Mouse (Mus musculus) cerebral cortex, adult 2 months (tissue): ENCODE data around the gene Dctn3.

Experiments
- WGBS: fragments of 180-500 bp; shearing (Covaris S2); methylation state at CpG from one replicate; pipeline ENCODE4 v1.1.7; 2018; 5-methylcytosine and 5-hydroxymethylcytosine counted together

The Dctn3 gene

DNA sequence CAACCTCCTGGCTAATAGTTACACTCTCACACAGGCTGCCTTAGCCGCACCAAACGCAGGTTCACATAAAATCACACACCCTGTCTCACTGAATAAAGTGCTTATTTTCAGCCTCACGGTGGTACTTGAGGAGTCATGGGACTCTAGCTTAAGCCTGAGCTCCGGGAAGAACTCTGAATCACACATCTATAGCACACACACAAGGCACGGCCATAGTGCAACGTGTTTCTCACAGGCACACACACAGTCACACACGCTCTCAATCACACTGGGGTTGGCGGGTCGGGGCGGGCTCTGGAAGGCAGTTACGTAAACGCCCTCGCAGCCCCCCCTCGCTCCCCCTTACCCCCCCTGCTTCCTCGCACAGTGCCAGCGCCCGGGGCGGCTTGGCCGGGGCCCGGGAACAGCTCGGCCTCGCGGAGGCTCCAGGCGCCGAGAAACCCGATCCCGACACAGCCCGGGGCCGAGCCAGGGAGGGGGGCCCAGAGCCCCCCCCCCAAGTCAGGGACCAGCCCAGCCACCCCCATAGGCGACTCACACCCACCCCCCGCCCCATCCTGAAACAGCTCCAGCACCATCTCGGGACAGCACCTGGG is 24.5 kb downstream of the Dctn3 start:
- 12% methylated on average over 24 of the region's 32 CpGs for WGBS

DNA sequence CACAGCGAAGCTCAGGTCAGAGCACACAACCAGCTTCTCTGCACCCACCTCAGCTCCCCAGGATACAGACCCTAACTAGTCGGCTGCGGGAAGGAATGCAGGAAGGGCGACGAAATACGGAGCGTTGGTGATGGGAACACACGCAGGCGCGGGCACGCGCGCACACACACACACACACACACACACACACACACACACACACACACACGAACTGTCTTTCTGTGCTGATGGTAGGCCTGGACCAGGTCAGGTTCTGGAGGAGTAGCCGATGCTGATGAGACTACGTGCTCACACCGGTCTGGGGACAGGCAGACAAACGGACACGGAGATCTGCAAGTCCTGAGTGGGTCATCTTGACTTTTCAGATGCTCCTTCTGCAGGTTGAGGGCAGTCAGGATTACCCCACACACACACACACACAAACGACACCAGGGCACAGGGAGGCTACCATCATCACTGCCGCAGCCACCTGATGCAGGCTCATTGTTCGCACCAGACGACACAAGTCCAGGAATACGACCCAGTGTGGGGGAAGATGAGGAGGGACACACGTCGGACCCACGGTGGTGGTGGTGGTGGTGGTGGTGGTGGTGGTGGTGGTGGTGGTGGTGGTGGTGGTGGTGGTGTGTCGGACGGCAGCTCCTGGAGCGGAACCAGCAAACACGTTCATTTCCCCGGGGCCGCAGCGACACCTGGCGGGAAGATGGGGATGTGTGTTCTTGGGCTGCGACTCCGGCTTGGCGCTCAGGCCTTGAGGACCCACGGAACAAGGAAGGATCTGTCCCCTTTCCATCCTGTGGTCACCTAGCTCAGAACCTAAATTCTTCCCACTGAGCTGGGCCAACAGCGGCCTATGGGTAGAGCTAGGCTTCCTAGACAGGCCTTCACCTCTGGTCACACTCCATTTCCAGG is 25.8 kb downstream of the Dctn3 start, which contains the start of gene Cntfr:
Gene Cntfr (minus strand): TSS at position 160 of the 912 bp plus-strand sequence.
- WGBS = 23% methylated on average over 35 of the region's 40 CpGs

DNA sequence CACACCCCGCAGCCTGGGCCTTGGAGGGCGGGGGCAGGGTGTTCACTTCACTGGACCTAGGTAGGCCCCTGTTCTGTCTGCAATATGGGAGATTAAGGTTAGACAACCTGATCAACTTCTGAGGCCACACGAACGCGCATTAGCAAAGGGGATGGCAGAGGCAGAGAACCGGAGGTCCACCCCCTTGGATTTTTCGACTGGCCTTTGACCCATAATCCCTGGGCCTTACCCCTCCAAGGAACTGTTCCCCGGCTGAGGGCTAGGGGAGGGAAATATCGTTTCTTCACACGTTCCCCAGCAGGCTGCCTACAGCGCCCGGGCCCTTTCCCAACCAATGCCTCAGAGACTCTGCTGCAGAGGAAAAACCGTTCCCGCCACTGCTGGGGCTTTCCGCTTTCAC is 26.5 kb downstream of the Dctn3 start:
- 42% methylated on average over 14 of the region's 15 CpGs for WGBS

DNA sequence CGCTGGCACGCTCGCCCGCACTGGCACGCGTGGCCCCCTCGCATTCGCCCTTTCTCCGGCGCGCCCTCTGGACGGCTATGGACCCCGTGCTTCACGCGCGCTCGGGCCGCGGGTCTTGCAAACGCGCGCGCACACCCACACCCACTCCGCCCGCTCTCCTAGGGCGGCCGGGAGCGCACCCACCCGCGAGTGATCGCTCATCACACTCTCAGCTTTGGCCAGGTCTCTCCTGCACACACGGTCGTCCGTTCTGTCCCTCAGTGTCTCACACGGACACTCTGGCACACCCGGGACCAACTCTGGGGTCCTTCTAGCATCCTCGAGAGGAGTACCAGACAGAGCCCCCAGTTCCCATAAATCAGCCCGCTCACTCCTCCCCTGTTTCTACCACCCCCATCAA is 27.2 kb downstream of the Dctn3 start:
- 8% methylated on average over 21 of the region's 38 CpGs for WGBS

DNA sequence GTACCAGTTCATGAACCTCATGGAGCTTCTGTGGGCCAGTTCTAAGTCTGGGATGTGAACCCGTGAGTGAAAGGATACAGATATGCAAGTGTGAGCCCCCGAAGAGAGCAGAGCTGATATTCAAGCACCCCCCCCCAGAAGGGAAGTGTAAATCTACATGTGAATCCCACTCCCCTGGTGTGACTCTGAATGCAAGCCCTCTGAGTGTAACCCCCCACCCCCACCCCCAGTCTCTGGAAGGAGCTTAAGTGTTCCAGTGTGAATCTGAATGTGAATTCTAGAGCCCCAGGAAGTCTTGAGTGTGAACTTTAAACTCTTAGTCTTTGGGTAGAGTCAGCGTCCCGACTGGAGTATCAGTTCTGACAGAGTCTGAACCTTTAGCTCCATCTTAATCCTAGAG is 29.5 kb downstream of the Dctn3 start:
- WGBS = 37% methylated on average over 4 of the region's 4 CpGs

DNA sequence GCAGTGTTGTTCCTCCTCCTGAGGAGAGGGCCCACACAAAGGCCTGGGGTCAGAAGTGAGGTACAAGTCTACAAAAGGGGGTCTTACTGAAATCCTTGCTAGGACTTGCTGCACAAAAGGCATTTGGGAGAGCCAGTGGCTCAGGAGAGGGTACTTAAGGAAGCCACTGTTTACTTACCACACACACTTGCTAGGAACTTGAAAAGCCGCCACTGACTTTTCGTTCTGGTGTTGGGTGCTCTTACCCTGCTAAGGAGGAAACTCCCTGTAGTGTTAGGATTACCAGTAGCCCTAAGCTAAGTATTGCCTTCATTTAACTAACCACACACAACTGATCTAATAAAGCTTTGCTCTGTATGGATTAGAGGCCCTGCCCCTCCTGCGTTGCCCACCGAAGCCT is 33.0 kb downstream of the Dctn3 start:
- no CpG with 5 or more reads among the region's 4 CpGs for WGBS

DNA sequence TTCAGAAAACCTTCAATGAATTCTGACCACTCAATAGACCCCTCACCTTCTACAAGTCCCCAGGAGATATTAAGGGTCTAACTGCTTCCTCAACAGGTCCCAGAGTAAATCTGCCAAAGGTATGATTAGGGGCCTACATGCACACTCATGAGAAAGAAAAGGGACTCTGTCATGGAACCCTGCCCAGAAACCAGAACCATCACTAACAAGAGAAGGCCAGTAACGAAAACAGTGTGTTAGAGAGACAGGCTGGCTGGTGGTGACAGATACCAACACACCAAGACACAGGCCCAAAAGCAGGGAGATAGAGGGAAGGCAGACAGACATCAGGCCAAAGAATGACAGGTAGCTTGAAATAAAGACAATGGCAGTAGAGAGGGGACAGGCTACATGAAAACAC is 34.4 kb downstream of the Dctn3 start:
- 35% methylated on average over 1 of the region's 1 CpGs for WGBS

DNA sequence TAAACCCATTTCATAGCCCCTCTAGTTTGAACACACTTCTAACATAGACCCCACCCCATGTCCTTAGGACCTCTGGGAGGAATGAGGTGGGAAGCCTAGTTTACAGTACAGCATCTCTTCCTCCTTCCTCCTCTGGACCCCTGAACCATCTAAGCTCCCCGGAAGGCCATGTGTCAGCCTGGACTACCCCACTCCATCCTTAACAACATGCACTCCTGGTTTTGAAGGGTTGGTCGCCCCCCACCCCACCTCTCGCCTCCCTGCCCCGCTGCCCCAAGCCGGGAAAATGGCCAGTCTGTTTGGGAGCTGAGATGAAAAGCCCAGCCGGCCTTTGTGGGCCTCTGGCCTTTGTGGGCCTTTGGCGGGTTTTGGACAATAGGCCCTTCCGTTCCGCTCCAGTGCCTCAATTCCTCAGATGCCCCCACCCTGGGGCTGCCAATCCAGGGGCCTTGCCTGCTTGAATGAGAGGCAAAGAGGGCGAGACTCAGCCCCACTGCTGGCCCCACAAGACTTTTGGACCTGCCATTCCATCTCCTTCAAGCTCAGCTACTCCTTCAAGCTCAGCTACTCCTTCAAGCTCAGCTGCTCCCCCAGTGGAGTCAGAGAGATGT is 37.0 kb downstream of the Dctn3 start:
- WGBS = 64% methylated on average over 10 of the region's 10 CpGs

DNA sequence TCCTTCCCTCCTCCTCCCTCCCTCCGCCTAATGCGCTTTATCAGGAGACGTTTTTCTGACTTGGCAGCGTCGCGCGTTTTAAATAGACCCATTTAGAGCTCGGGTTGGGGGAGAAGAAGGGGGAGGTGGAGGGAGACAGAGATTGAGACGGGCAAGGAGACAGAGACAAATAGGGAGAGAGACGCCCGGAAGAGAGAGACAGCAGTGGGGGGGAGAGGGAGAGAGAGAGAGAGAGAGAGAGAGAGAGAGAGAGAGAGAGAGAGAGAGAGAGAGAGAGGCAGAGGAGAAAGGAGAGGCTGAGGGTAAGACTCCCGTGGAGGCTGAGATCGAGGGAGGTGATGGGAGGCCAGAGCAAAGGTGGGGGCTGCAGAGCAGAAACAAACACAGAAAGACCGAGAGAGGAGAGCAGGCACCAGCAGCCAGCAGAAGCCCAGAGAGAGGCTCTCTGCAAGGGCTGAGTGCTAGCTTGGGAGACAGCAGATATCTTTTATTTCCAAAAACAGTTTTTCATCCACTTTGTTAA is 38.0 kb downstream of the Dctn3 start:
- 7% methylated on average over 13 of the region's 14 CpGs for WGBS

DNA sequence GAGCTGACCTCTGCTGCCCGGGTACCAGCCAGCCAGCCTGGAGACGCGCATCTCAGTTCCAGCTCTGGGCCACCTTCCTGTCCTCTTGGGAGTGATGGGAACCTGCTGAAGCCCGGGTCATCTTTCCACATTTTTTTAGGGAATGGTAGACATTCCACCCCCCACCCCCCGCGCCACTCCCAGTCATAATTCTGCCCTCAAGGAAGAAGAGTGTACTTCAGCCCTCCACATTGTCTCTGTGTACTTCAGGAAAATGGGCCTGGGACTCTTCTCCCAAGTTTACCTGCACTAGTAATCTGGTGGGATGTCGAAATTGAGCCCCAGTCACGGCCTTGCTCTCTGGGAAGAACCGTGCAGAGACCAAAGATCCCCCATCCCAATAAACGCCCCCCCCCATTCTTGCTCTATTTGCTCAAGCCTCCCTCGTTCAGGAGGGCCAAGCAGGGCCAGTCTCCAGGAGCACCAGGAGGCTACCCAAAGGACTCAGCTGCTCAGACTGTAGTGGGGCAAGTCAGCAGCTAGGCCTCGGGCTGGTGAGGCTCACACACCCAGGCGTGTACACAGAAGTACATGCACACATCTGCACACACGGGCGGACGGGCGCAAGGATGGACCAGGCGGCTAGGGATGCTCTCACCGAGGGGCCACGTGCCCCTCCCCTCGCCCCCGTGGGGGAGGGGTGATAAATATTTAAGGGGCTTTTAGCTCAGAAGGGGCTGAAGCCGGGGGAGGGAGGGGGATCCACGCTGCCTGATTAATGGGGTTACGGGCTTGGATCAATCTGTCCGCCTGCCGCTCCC is 38.6 kb downstream of the Dctn3 start:
- 22% methylated on average over 27 of the region's 27 CpGs for WGBS

DNA sequence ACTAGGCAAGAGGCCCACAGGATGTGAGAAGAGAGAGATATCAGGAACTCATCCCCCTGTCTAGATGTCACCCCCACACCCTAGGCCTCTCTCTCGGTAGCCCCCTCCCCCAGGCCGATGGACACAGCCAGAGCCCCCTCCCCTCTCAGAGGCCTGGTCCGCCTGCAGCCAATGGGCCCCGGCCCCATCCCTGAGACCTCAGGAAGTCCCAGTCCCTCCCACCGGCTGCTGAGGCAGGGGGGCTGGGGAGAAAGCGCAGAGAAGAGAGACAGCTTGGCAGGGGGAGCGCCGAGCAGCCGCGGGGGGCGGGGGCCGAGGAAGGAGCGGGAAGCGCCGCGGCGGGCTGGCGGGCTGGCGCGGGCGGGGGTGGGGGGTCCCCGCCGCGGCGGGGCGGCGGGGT is 39.7 kb downstream of the Dctn3 start:
- WGBS = 0% methylated on average over 23 of the region's 27 CpGs

DNA sequence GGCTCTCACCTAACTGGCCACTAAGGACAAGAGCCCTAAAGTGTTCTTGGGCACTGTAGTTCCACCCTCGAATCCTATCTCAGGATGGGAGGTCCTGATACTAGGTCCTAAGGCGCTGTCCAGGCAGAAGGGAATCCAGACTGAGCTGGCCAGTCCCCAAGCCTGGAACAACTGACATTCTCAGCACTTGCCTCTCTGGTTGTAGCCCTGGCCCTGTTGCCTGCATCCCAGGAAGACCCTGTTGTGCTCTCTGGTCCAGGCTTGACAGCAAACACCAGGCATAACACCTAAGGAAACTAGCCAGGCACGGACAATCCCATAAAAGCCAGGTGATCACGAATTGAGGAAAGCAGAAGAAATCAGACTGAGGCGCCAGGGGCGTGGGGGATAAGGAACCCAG is 40.2 kb downstream of the Dctn3 start:
- WGBS = 56% methylated on average over 6 of the region's 6 CpGs

DNA sequence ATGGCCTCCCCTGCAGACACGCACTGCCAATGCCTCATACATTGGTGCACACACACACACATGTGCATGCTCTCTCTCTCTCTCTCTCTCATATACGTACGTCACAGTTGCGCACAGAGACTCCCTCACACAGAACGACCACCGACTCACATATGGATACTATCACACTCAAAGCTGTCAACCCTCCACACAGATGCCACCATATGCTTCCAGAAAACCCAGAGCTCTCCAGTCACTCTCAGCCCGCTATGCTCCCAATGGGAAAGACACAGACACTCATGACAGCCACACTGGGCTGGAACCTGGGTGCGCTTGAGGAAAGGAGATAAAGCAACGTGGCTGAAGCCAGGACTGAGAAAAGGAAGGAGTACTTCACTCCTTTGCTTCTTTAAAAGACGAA is 41.0 kb downstream of the Dctn3 start:
- 51% methylated on average over 10 of the region's 10 CpGs for WGBS

DNA sequence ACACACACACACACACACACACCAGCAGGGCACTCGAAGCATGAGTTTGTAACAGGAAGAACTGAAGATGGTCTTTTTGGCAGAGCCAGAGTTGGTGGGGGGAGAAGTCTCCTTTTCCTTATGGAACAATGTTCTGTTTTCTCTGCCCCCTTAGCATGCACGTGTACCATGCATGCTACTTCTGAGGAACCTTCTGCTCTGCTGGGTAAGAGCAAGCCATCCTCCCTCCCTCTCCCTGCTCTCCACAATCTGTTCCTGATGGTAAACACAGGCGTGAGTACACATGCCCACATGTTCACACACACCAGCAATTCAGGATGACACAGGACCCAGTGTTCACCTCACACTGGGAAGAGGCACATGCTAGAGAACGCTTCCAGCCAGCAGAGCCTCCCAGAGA is 41.8 kb downstream of the Dctn3 start:
- 42% methylated on average over 4 of the region's 4 CpGs for WGBS

DNA sequence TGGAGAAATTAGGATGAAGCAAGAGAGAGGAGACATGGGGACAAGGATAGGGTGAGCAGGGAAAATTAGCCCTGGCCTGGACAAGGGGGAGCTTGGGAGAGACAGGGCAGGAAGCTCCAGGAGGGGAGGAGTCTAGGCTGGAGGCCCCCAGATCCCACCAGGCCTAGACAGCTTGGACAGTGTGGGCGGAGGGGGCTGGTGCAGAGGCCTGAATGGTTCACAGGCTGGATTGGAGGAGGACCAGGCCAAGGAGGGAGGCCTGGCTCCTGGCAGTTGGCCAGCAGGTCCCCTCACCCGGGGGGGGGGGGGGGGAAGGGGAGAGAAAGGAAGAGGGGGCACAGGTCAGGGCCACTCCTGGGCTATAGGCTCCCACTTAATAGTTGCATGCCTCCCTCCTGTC is 43.7 kb downstream of the Dctn3 start:
- WGBS = 63% methylated on average over 1 of the region's 2 CpGs

DNA sequence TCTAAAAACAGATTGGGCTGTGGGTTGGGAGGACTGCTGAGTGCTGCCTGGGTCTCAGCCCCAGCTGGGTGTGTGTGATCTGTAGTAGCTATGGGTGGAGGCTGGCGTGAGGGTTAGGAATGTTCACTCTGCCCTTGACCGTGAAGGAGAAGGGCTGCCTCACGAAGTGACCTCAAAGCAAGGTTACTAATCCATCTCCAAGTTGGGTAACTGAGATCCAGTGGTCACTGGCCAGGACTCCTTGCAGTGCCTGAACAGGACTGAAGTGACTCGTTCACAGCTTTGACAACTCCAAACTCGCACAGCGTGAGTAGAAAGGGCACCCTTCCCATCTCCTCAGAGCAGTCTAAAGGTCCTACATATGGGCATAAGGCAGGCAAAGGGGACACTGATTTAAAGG is 44.1 kb downstream of the Dctn3 start:
- 73% methylated on average over 6 of the region's 6 CpGs for WGBS

DNA sequence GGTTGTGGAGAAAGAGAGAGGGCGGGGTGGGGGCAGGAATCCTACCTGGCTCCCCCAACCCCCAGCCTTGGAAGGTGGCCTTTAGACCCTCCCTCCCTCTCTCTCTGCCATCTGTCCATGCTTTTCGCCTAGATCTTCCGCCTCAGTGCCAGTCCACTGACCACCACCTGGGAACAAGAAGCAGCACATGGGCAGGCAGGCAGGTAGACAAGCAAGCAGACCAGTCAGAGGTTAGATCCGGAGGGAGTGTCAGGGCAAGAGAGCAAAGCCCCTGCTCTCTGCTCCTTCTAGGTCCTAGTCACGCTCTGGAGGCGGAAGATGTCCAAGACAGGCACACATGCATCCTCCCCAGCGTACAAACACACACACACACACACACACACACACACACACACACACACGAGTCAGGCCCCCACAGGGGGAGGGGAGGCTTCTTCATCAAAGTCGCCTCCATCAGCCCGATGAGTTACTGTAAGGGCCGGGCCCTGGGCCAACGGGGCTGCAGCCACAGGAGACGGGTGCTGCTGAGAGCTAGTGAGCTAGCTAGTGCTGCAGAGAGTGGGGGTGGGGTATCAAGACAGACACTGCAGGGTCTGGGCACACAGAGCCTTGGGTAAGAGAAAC is 45.9 kb downstream of the Dctn3 start:
- 59% methylated on average over 13 of the region's 13 CpGs for WGBS

DNA sequence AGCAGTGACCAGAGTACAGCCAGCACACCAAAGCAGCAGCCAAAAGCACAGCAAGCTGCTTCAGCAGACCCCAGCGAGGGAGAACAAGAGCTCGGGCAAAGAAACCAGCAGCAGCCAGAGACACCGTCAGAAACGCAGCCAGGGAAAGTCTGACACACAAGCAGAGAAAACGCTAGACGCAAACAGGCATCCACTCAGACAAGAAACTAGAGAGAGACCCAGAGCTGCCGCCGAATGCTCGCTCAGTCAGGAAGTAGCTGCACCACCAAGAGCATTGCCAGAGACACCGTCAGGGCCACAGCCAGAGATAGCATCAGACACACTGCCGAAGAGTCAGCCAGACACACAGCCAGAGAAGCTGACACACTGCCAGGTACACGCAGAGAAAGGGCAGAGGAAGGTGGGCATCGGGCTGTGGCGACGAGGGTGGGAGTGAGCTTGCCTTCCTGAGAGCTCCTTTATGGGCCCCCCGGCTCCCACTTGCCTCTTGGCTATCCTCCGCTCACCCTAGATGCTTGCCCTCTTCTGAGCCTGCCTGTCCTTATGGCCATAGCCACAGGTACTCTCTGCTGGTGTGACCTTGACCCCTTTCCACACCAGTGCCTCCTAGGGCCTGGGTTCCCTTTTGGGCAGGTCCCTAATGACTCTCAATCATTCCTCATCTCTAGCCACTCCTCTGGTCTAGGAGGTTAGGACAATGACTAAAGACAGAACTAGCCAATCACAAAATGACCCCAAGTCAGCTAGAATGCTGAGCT is 46.5 kb downstream of the Dctn3 start:
- WGBS = 48% methylated on average over 17 of the region's 17 CpGs

DNA sequence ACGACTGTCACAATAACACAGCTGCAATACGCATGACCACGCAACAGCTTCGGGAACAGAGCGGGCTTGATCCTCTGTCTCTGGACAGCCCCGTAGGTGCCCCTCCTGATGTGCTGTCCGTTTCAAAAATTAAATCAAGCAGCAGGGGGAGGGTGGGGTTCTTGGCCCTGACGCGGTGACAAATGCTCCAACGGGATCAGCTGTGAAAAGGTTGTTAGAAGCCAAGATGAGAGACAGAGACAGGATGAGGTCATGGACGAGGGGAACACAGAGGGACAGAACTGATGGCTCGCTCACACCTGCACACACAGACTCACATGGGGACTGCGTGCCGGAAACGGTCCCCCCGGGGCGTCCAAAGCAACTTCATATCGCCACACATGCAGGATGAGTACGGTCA is 49.8 kb downstream of the Dctn3 start:
- WGBS = 69% methylated on average over 19 of the region's 19 CpGs

DNA sequence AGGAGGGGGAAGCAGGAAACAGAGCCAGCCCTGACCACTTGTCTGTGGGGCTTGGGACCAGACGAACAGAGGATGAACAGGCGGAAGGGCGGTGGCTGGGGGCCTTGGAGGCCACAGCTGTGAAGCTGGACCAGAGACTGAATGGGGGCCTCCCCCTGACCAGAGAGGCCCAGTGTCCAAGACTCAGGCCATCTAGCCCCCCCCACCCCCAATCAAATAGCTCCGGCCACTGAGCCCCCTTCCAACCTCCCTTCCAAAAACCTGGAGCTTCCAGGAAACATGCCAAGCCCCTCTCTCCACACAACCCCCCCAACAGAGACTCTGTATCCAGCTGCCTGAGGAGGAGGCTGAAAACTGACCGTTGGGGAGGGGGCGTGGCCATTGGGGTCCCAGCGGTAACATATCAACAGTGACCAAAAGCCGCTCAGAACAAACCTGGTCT is 50.4 kb downstream of the Dctn3 start:
- 47% methylated on average over 8 of the region's 8 CpGs for WGBS
